Mouse (Mus musculus) spleen, postnatal 36 days (tissue): ENCODE results near the gene Slc2a6.

Experiments
- DNase-seq, 2 experiments: peaks; one replicate each; pipeline ENCODE4 v3.0.0; 2022; ENCODE audit warnings: low spot score in 2 of 2, mixed read lengths in 1 of 2

Slc2a6 gene

DNA sequence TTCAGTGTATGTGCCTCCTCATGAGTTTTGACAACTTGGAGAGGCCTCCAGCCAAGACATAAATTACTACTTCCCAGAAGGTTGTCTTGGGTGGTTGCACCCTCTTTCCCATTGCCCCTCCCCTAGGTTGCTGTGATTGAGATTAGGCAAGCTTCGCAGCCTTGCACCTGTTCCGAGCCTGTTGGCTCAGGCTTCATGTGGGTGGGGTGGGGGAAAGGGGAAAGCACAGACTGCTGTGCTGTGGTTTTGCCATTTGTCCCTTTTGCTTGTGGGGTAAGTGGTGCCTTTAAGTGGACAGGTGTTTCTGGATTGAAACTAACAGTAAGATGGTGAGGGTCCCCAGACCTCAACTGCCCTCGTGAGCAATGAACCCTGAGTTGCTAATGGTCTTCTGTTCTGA, 8.2 kb upstream of the Slc2a6 start:
- no peak for DNase-seq

DNA sequence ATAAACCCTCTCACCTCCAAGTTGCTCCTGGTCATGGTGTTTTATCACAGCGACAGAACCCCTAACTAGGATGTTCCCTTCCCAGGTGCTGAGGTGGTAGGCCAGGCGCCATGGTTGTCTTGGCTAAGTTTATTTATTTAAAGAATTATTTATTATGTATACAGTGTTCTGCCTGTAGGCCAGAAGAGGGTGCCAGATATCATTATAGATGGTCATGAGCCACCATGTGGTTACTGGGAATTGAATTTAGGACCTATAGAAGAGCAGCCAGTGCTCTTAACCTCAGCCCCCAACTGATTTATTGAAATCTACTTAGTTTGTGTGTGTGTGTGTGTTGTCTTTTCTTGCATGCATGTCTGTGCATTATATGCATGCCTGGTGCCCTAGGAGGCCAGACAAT, 4.6 kb upstream of the Slc2a6 start:
- DNase-seq = no peak

DNA sequence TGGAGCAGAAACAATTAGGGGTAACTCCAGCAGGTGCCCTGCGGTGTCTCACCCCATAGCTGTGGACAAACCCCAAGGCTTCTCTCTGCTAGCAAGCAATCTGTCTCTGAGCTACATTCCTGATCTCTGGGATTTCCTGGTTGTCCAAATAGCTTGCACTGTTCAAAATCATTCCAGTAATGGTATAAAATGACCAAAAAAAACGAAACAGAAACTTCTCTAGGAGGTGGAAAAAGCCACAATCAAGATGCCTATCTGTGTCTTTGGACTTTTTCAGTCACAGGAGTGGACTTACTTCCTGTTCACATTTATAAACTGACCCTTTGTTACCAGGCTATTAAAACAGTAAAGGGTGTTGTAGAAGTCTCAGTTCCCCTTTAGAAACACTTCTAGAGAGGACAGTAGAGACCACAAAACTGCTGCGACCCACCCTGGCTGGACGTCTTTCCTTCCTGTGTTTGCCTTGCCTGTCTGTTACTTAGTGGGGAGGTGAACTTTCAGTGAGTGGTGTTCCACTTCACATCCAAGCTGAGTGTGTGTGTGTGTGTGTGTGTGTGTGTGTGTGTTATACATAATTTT, 728 bp upstream of the Slc2a6 start:
- peak; percentile 64 for DNase-seq

DNA sequence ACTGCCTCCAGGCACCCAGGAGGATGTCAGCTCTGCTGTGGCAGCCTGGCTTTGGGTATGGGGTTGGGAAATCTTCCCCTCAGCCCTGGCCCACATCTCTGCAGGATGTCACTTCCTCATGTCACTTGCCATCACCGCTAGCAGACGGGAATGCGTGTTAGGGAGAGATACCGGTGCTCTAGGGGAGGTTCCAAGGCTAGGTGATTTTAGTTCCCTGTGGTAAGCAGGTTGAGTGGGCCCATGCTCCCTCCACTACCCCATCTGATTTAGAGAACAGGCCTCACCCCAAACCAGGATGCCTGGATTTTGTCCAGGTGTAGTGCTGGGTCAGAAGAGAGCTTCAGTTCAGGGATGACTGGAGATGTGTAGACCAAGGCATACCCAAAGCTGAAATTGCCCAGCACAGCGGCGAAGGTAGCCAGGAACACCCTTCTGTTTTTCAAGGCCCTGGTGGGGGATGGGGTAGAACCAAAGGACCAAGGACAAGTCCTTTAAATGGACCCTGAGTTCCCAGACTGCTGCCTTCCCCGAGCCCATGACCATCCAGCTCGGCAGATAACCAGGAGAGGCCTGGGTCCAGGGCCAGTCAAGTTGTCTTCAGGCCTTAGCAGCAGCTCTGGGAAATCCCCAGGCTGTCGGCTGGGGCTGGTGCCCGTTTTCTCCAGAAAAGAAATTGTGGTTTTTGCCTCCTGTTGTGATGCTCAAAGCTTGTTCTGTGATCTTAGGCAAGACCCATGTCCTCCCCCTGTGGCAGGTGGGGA, 761 bp downstream of the Slc2a6 start:
- DNase-seq = no peak

DNA sequence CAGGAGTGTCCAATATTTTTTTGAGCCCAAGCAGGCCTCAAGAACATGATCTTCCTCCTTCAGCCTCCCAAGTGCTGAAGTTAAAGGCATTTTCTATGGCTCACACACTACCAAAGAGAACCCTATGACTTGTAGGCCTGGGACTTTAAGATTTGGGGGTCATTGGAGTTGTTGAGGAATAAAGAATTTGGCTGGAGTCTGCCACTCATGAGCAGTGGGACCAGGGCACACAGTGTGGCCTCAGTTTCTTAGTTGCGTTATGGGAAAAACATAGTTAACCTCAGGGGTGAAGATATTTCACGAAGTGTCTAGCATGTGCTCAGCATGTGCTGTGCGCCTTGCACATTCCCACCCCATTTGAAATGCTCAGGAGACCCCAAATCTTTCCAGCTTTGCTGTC, 1.5 kb downstream of the Slc2a6 start:
- no peak for DNase-seq

DNA sequence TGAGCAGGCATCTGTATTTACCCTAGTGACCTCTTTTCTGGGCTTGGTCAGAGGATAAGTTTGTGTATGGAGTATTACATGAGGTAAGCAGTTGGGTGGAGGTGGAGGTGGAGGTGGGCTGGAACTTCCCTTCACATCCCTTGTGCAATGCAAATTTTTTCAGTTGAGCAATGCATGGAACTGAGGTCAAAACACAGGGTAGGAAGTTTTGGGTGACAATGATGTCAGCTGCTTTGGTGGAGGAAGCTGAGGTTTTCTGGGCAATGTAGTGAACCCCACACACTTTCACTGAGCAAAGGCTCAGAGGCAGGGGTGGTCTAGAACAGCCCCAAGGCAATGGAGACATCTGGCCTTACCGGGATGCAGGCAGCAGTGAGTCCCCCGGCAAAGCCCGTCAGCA, 2.3 kb downstream of the Slc2a6 start:
- DNase-seq = peak; percentile 66 to 69

DNA sequence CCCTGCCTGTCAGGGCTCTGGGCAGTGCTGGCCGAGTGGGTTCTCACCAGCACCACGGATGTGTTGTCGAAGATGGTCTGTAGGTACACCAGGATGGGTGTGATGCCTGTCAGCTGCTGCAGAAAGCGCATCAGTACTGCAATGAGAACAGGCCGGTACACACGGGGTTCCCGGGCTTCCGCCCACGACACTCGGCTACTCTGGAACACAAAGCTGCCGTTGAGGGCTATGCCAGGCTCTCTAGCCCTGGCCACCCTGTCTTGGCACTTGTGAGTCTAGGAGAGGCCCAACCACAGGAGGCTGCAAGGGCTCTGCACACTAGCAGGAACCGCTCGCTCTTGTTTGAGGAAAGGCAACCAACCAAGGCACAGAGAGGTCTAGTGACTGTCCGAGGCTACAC, 3.7 kb downstream of the Slc2a6 start:
- DNase-seq = no peak

DNA sequence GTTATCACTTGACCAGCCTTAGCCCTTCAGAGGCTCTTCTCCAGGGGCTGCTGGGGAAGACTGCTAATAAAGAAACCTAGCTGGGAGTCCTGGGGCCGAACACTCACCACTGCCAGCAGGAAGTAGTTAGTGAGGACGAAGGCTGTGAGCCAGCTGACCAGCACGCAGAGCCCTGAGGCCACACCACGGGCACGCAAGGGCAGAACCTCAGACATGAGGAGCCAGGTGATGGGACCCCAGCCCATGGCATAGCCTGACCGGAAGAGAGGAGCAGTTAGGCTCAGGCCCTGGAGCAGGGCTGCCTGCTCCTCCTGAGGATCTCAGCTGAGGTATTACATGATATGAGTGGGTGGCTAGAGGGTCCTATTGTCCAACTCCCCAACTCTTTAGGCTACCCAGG, 5.2 kb downstream of the Slc2a6 start:
- no peak for DNase-seq

DNA sequence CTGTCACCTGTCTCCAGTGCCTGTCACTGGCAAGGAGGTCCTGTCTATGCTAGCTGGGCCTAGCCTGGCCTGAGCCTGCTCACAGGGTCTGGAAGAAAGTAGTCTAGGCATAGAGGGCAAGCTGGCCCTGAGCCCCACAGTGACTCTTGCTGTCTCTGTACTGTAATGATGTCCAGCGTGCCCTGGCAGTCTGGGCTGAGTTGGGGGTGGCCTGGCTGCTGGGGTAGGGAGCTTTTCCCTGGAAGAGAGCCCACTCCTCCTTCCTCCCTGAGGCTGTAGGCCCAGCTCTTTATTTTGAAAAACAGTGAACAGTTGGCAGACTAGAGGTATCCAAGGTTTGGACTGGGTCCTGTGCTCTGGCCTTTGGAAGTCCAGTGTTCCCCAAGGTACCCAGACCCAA, 6.7 kb downstream of the Slc2a6 start:
- DNase-seq = no peak

DNA sequence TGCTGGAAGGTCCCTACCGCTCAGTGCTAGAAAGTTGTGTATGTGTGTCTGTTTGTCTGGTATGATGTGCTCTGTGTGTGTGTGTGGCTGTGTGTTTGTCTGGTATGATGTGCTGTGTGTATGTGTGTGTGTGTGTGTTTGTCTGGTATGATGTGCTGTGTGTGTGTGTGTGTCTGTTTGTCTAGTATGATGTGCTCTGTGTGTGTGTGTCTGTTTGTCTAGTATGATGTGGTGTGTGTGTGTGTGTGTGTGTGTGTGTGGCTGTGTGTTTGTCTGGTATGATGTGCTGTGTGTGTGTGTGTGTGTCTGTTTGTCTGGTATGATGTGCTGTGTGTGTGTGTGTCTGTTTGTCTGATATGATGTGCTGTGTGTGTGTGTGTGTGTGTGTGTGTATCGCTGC, 8.3 kb downstream of the Slc2a6 start:
- no peak for DNase-seq

DNA sequence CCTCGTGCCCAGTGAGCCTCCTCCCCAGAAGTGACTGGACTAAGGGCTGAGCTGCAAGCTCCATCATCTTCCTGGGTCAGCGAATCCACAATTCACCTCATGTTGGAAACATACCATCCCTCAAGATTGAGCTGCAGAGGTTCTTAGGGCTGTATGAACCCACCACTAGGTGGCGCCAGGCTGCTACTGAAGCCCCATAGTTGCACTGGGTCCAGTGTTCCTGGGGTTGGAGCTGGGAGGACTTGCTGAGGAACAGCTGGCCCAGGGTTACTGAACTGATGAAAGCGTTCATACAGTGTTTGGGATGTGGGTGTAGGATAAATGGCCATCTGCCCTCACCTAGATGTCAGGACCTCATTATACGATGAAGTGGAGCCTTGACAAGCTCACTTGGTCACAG, 10.0 kb downstream of the Slc2a6 start:
- DNase-seq = peak; percentile 48 to 61

DNA sequence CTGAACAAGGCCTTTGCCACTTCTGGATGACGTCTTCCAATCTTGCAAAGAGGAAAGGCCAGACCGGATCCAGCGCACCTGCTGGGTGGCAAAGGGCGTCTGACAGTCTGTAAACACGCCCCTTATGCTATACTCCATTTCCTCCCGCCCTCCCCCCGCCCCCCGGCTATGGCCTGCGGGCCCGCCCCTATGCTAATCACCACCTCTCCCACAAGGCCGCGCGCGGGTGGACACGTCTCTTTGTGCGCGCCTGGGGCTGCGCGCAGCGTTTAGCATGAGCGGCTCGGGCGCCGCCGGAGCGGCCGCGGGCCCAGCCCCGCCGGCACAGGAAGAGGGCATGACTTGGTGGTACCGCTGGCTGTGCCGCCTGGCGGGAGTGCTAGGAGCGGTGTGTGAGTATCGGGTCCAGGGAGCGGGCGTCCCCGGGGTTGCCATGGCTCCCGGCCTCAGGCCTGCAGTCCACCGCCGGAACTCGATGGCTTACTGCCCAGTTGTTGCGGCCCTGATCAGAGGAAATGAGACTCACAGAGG, 18.0 kb downstream of the Slc2a6 start, which contains the start of gene Cacfd1:
Gene Cacfd1 (plus strand): TSS at position 213 of the 531 bp plus-strand sequence.
- DNase-seq = peak; percentile 89 to 90

DNA sequence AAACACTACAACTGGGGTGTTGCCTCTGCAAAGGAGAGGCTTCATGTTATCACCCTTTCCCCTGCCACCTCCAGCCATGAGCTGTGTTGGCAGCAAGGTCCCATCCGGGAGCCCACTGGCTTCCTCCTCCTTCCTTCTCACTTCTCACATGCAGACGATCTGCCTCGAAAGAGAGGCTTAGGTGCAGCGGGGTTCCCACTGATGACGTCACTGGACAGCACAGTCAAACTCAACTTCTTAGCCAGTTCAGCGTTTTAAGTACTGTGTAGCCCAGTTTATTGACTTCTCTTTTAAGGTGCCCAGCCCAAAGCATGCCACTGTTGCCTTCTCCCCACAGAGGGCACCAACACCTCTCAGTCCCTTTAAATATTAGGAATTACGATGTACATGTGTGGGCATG, 20.1 kb downstream of the Slc2a6 start:
- DNase-seq = no peak

DNA sequence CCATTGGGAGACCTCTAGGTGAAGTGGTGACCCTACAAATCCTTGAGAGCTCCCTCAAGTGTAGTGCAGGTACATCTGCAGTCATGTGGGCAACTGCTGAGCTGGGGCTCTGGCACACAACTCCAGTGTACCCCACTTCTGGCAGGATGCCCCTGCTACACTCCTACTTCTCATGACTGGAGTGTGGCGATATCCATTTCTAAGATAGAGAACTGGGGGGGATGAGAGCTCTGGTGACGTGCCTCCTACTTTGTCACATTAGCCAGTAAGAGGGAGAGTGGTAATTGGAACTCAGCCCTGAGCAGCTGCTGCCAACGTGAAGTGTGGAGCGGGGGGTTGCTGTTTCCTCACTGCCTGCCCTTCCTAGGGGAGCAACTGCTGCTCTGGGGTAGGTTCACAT, 21.5 kb downstream of the Slc2a6 start:
- no peak for DNase-seq

DNA sequence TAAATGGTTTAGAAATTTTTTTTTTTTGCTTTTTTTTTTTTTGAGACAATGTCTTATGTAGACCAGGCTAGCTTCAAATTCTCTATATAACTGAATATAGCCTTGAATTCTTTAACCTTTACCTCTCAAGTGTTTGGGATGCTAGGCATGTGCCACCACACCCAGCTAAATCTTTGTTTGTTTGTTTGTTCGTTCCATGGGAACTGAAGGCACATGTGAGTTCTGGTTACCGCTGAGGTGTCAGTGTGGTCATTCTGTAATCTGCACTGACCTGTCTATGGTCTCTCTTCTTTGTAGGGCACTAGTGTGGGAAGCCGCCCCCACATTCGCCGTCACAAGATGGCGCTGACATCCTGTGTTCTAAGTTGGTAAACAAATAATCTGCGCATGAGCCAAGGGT, 29.8 kb downstream of the Slc2a6 start:
- DNase-seq = no peak

DNA sequence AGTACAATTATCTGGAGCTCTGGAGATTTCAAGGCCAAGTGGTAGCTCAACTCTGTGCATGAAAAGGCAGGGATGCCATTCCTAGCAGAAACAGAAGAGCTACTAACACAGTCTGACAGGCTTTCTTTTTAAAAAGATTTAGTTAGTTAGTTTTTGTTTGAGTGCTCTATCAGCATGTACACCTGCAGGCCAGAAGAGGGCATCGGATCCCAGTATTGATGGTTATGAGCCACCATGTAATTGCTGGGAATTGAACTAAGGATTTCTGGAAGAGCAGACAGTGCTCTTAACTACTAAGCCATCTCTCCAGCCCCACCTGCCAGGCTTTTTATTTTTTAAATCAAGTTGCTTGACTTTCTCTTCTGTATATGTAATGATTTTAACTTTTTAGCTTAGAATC, 30.3 kb downstream of the Slc2a6 start:
- no peak for DNase-seq

DNA sequence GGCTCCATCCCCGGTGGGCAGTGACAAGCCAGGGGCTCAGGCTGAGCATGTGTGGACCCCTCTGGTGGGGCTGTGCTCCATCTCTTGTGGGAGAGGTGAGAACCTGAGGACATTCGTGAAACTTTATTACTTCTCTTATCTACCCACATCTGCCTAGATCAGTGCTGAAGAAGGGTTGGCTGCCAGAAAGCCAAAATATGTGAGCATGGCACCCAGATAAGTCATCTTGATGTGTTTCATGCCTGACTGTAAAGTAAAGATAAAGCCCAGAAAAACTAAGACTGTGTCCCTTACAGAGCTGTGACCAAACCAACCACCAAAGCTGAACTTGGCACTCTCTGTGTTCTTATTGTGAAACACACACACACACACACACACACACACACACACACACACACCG, 33.9 kb downstream of the Slc2a6 start:
- no peak for DNase-seq

DNA sequence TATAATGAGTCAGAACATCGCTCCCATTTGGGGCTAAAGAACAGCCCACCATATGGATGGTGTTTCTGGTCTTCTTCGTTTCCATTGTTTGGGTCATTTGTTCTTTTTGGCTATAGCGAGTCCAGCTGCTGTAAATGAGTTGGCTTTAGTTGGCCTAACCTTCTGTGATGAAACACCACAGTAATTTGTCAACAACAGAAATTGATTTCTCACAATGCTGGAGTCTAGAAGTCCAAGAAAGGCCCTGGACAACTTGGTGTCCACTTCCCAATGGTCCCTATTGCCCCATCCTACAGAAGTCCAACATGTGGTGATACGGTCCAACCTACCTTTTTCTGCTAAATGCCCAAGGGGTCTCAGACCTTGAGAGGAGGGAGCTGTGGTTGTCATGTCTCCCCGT, 43.2 kb downstream of the Slc2a6 start:
- DNase-seq = no peak

DNA sequence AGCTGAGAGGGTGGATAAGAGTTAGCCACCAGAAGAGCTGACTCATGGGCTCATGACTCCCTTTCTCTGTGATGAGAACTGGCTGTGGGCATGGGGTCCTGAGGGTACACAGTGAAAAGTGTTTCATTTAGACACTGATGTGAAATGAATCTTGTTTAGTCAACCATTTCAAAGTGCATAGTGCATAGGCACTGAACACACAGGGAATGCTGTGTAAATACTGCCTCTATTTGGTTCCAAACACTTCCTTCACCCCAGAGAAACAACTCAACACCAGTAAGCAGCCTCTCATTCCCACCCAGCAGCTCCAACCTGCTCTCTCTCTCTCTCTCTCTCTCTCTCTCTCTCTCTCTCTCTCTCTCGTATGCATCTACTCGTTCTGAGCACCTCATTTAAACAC, 43.6 kb downstream of the Slc2a6 start:
- DNase-seq = no peak

DNA sequence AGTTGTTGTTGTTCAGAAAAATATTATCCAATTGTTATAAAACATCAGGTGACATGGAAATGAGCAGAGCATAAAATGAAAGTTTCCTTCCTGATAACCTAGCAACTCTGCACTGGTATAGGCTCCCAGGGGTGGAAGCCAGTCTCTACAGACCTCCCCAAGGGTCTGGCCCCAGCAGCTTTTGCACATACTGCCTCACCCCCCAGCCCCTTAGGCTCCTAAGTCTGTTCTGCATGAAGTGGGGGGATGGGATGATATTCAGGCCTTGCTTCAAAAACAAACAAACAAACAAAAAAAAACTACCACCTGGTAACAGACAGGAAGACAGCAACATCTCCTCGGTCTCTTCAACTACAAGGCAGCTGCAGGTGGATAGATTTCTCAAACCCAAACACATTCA, 47.4 kb downstream of the Slc2a6 start:
- DNase-seq = no peak

DNA sequence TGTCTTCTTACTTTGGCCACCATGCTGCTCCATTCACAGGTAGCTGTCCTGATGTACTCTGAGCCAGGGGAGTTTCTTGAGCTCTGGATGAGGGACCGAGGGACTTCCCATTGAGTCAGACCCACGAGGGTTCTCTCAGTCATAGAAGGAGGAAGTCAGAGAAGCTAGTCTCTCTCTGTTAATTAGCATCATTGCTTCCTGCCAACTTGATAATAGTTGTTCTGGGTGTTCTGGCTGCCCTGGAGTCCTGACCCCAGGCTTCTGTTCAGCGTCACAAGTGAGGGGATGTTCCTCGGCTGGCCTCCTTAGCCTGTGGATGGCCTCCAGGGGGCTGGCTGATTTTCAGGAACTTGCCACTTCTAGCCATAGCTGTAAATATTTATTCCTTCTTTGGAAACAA, 53.8 kb downstream of the Slc2a6 start:
- peak in 1 of 2 experiments; percentile 19 for DNase-seq

DNA sequence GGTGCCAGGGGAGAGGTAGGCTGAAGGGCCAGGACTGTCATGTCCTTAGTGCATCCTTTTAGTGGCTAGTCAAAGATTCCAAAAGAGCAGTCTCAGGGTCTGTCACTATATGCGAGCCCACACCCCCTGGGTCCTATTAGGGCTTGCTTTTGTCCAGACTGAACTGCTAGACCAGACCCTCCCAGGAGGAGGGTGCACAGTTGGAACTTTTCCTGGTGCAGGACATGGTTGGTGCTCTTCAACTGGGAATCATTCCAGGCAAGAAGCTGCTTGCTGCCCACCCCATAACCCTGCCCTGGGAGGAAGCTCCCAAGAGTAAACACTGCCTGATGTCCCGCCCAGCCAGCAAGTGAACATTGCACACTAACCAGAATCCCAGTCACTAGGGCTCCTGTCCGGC, 54.7 kb downstream of the Slc2a6 start, which contains the start of gene Adamts13:
Gene Adamts13 (plus strand): TSS at position 301 of the 400 bp plus-strand sequence.
- DNase-seq = no peak
